Mouse (Mus musculus) kidney, adult 11 months (tissue): ENCODE measurements around the gene Cyp17a1.

Experiments used
- DNase-seq: peaks from one replicate; pipeline ENCODE4 v3.0.0; 2022

Cyp17a1 gene

GRCm38 (mm10) chr19:46640780-46641179, 32.2 kb downstream of the Cyp17a1 start:
- no peak for DNase-seq

- no peak for DNase-seq
These were observed 33.5 kb downstream of the Cyp17a1 start for GRCm38 (mm10) chr19:46639496-46639895.

- DNase-seq, result no peak
These were observed 33.9 kb downstream of the Cyp17a1 start for GRCm38 (mm10) chr19:46639053-46639452.

GRCm38 (mm10) chr19:46637598-46637997, 35.4 kb downstream of the Cyp17a1 start:
- DNase-seq, result no peak

GRCm38 (mm10) chr19:46635766-46636165, 37.2 kb downstream of the Cyp17a1 start:
- DNase-seq, result no peak

- DNase-seq, result no peak
These were observed 41.3 kb downstream of the Cyp17a1 start for GRCm38 (mm10) chr19:46631637-46632036.

GRCm38 (mm10) chr19:46629807-46630206, 43.2 kb downstream of the Cyp17a1 start:
- DNase-seq, result no peak

GRCm38 (mm10) chr19:46628403-46628802, 44.6 kb downstream of the Cyp17a1 start:
- no peak for DNase-seq

GRCm38 (mm10) chr19:46625519-46625918, 47.5 kb downstream of the Cyp17a1 start:
- no peak for DNase-seq

GRCm38 (mm10) chr19:46625015-46625414, 48.0 kb downstream of the Cyp17a1 start:
- no peak for DNase-seq

GRCm38 (mm10) chr19:46623790-46624772, 48.9 kb downstream of the Cyp17a1 start:
- no peak for DNase-seq

GRCm38 (mm10) chr19:46623194-46623667, 49.7 kb downstream of the Cyp17a1 start:
- no peak for DNase-seq

- no peak for DNase-seq
These were observed 50.2 kb downstream of the Cyp17a1 start for GRCm38 (mm10) chr19:46622659-46623193.

- no peak for DNase-seq
These were observed 51.5 kb downstream of the Cyp17a1 start for GRCm38 (mm10) chr19:46621236-46622183.

- no peak for DNase-seq
These were observed 52.8 kb downstream of the Cyp17a1 start for GRCm38 (mm10) chr19:46620016-46620808.

- no peak for DNase-seq
These were observed 53.5 kb downstream of the Cyp17a1 start for GRCm38 (mm10) chr19:46619518-46619917.

GRCm38 (mm10) chr19:46619001-46619400, 54.0 kb downstream of the Cyp17a1 start:
- no peak for DNase-seq

- no peak for DNase-seq
These were observed 54.6 kb downstream of the Cyp17a1 start for GRCm38 (mm10) chr19:46618322-46618721.

- DNase-seq, result no peak
These were observed 55.6 kb downstream of the Cyp17a1 start for GRCm38 (mm10) chr19:46617361-46617760.
